Mouse (Mus musculus) megakaryocyte, embryonic 14.5 days (primary cell): ENCODE results near the gene 9930104L06Rik. TPM values are rescaled to one million over a fixed set of nuclear protein-coding genes. Genes with fewer than 3 reads are reported as not detected.

Experiments used
- H3K27me3 ChIP-seq: replicated peaks from 2 replicates; pipeline ENCODE3; 2012; ENCODE audit warnings: inconsistent platforms
- H3K36me3 ChIP-seq: replicated peaks from 2 replicates; pipeline ENCODE3; 2012; ENCODE audit warnings: low read length, inconsistent platforms, mixed read lengths
- H3K4me1 ChIP-seq: 2 replicates; pipeline ENCODE4 v1.6.1; 2012; ENCODE audit warnings: inconsistent platforms
- H3K4me3 ChIP-seq: replicated peaks from 2 replicates; pipeline ENCODE3; 2012; ENCODE audit warnings: moderate library complexity, mild to moderate bottlenecking, inconsistent platforms
- H3K9me3 ChIP-seq: 2 replicates; pipeline ENCODE4 v1.6.1; 2012; ENCODE audit warnings: inconsistent platforms
- FLI1 ChIP-seq: IDR thresholded peaks from 2 replicates; pipeline ENCODE4 v1.6.1; 2012; ENCODE audit warnings: low read length, inconsistent platforms, mixed read lengths
- GATA1 ChIP-seq: IDR thresholded peaks from 3 replicates; pipeline ENCODE4 v1.6.1; 2012; ENCODE audit warnings: mixed read lengths, low read length, inconsistent platforms, borderline replicate concordance
- polyA plus RNA-seq: library from polyadenylated mRNA; stranded (reverse); fragments of >175 nt; gene quantifications from 2 replicates; pipeline ENCODE4 v1.2.3, GENCODE M21; 2012; ENCODE audit warnings: low replicate concordance; ENCODE audit not compliant: insufficient read depth

9930104L06Rik gene
- polyA plus RNA-seq, 1 experiment: 1.6 TPM

DNA sequence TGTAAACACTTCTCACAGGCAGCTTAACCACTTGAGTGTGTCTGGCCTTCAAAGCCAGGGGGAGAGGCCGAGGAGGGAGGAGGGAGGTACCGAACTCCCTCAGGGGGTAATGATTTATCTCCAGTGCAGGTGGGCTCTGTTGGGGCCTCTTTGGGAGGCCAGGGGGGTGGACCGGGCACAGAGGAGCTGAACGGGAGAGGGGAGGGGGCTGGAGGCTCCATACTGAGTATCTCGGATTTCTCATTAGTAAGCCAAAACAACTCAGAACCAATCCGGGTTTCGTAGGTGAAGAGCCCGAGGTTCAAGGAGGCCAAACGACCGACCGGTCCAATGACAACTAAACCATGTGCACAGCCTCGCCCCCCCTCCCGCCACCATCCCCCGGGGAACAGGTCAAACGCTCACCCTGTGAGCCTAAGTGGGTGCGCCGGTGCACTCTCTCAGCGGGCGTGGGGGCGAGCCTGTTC lies 53.0 kb downstream of the 9930104L06Rik start:
- H3K4me1 ChIP-seq: peaks cover 64% of the 10 kb centered on the region
- no peaks in the 10 kb centered on the region for H3K9me3 ChIP-seq
- no peaks in the 10 kb centered on the region for H3K36me3 ChIP-seq
- H3K27me3 ChIP-seq: peaks cover 90% of the 10 kb centered on the region
- H3K4me3 ChIP-seq: peak overlapping the region; percentile 50
- TF ChIP-seq FLI1 (no peak), GATA1 (no peak)

DNA sequence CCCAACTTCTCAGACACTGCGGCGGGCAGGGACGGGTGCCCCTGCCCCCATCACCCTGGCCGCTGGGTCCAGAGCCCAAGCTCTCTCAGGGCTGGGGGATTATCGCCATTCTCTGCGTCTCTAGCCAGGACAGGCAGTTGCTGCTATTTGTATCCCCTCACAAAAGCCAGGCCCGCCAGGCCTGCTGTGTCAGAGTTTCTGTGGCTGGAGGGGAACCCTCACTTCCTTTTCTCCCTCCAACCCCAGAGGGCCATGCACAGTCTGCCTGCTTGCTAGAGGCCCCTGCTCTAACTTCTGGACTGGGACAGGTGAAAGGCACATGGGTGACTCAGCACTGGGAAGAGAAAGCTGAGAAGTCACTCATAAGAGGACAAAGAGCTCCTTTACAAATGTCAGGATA lies 53.5 kb downstream of the 9930104L06Rik start:
- H3K9me3 ChIP-seq: no peaks in the 10 kb centered on the region
- peak overlapping the region; percentile 50 for H3K4me3 ChIP-seq
- peaks cover 90% of the 10 kb centered on the region for H3K27me3 ChIP-seq
- no peak for TF ChIP-seq GATA1
- no peak for TF ChIP-seq FLI1
- no peaks in the 10 kb centered on the region for H3K36me3 ChIP-seq
- peaks cover 62% of the 10 kb centered on the region for H3K4me1 ChIP-seq

Other genes with a start within 250 kb of the 9930104L06Rik start
- gene Utp11, start 243.4 kb upstream of the 9930104L06Rik start, polyA plus RNA-seq: 2.9 and 13.8 TPM in 2 replicates
- 122 and 166 TPM in 2 replicates for gene Fhl3, start 236.3 kb upstream of the 9930104L06Rik start, polyA plus RNA-seq
- gene Sf3a3, start 222.3 kb upstream of the 9930104L06Rik start, polyA plus RNA-seq: 2.2 and 29.0 TPM in 2 replicates
- 5.7 and 22.3 TPM in 2 replicates for gene Inpp5b, start 195.2 kb upstream of the 9930104L06Rik start, polyA plus RNA-seq
- 15.2 and 34.3 TPM in 2 replicates for gene Mtf1, start 134.9 kb upstream of the 9930104L06Rik start, polyA plus RNA-seq
- gene Yrdc, start 86.4 kb upstream of the 9930104L06Rik start, polyA plus RNA-seq: 13.4 and 15.0 TPM in 2 replicates
- 19.3 and 30.5 TPM in 2 replicates for gene 1110065P20Rik, start 85.9 kb upstream of the 9930104L06Rik start, polyA plus RNA-seq
- not detected in 2 replicates for gene Maneal, start 74.9 kb upstream of the 9930104L06Rik start, polyA plus RNA-seq
- gene Epha10, start 56.1 kb upstream of the 9930104L06Rik start, polyA plus RNA-seq: not detected in 2 replicates
- 74.9 and 113 TPM in 2 replicates for gene Cdca8, start 2.3 kb downstream of the 9930104L06Rik start, polyA plus RNA-seq
- gene Rspo1, start 49.4 kb downstream of the 9930104L06Rik start, polyA plus RNA-seq: 1.2 TPM in 1 of 2 replicates, not detected in the other
- 1.6 and 16.3 TPM in 2 replicates for gene Gnl2, start 79.5 kb downstream of the 9930104L06Rik start, polyA plus RNA-seq
- gene Dnali1, start 128.7 kb downstream of the 9930104L06Rik start, polyA plus RNA-seq: not detected in 2 replicates
- 4.0 and 10.9 TPM in 2 replicates for gene Snip1, start 129.6 kb downstream of the 9930104L06Rik start, polyA plus RNA-seq
- gene Meaf6, start 148.1 kb downstream of the 9930104L06Rik start, polyA plus RNA-seq: 41.3 and 52.8 TPM in 2 replicates
- gene Zc3h12a, start 190.8 kb downstream of the 9930104L06Rik start, polyA plus RNA-seq: 19.3 and 20.5 TPM in 2 replicates